Mouse (Mus musculus) cortical plate, adult 2 months (tissue): ENCODE measurements around the gene Nmnat2. TPM values are rescaled to one million over a fixed set of nuclear protein-coding genes. Genes with fewer than 3 reads are reported as not detected.

Experiments
- H3K27ac ChIP-seq: fragments of 200-500 bp; 2 replicates; pipeline ENCODE4 v1.5.1; 2012; ENCODE audit warnings: low read length, control low read depth, inconsistent platforms; ENCODE audit not compliant: insufficient read depth
- H3K4me1 ChIP-seq: fragments of 200-500 bp; 2 replicates; pipeline ENCODE4 v1.6.1; 2011; ENCODE audit warnings: low read length; ENCODE audit not compliant: control insufficient read depth, insufficient read depth
- H3K4me3 ChIP-seq: fragments of 200-500 bp; 2 replicates; pipeline ENCODE4 v1.5.1; 2011; ENCODE audit warnings: mild to moderate bottlenecking, low read length, control low read depth; ENCODE audit not compliant: insufficient read depth
- CTCF ChIP-seq: fragments of 200-500 bp; IDR thresholded peaks from 2 replicates; pipeline ENCODE4 v1.5.1; 2011; ENCODE audit warnings: mild to moderate bottlenecking, control low read depth, low read length; ENCODE audit not compliant: insufficient read depth; ENCODE audit errors: extremely low read depth
- POLR2A ChIP-seq: fragments of 200-500 bp; IDR thresholded peaks from 2 replicates; pipeline ENCODE4 v1.6.1; 2011; ENCODE audit warnings: mild to moderate bottlenecking, low read length, control low read depth; ENCODE audit not compliant: insufficient read depth; ENCODE audit errors: extremely low read depth
- polyA plus RNA-seq: library from polyadenylated mRNA; depleted of rRNA; stranded (reverse); fragments of >200 nt; gene quantifications from 2 replicates; pipeline ENCODE4 v1.2.3, GENCODE M21; 2012

The Nmnat2 gene
- polyA plus RNA-seq, 1 experiment, result 84.2 TPM

- no peak overlapping the region for H3K27ac ChIP-seq
- no peak overlapping the region for H3K4me3 ChIP-seq
- H3K4me1 ChIP-seq, result peaks cover 14% of the 10 kb centered on the region
- no peak for TF ChIP-seq POLR2A
- TF ChIP-seq CTCF, result no peak
Observed at GRCm38 (mm10) chr1:153014431-153015186, 59.8 kb downstream of the Nmnat2 start.

DNA sequence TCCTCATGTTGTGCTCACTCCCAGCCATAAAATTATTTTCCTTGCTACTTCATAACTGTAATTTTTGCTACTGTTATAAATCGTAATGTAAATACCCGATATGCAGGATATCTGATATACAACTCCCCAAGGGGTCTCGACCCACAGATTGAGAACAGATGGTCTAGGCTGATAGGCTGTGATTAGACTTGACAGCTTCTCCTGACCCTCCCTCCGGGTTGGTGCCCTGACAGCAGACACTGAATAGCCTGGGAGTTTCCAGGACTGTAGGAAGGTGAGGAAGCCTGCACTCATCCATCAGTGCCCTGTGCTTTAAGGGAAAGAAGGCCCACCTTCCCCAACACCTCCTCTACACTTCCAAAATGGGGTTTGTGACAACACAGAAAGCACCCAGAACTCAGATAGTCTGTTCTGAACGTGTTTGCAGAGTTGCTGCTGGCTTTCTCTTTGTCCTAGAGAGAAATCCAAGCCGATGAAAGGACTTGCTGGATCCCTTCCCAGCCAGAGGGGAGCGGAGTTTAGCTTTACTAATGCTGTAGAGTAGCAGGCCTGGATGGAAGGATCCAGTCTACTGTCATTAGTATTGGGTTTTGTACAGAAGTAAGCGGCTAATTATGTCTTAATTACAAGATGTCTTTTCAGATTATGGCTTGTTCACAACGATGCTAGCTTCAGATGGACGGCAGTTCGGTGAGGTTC lies 61.8 kb downstream of the Nmnat2 start:
- TF ChIP-seq POLR2A (no peak), CTCF (no peak)
- H3K27ac ChIP-seq, result no peak overlapping the region
- peaks cover 7% of the 10 kb centered on the region for H3K4me1 ChIP-seq
- H3K4me3 ChIP-seq, result no peak overlapping the region

GRCm38 (mm10) chr1:153019128-153019527 lies 64.3 kb downstream of the Nmnat2 start:
- H3K4me1 ChIP-seq, result peaks cover 6% of the 10 kb centered on the region
- TF ChIP-seq CTCF (no peak), POLR2A (no peak)
- no peak overlapping the region for H3K4me3 ChIP-seq
- no peak overlapping the region for H3K27ac ChIP-seq

DNA sequence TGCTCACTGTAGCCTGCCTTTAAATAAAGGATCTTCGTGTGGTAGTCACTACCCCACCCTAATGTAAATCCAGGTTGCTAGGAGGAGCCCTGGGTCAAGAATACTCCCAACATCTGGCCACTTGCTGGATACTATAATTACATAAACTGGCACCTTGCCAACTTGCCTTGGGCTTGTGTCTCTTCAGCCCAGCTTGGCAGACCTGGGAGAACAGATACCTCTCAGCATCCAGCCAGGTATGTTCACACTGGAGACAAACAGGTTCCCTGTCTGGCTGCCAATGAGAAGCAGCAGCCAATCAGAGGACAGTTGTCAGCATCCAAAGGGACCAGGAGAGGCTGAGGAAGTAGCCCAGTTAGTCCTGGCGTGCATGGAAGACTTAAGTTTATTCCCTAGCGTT lies 64.8 kb downstream of the Nmnat2 start:
- Histone ChIP-seq H3K27ac (no peak overlapping the region), H3K4me1 (peaks cover 2% of the 10 kb centered on the region), H3K4me3 (no peak overlapping the region)
- TF ChIP-seq CTCF, result no peak

DNA sequence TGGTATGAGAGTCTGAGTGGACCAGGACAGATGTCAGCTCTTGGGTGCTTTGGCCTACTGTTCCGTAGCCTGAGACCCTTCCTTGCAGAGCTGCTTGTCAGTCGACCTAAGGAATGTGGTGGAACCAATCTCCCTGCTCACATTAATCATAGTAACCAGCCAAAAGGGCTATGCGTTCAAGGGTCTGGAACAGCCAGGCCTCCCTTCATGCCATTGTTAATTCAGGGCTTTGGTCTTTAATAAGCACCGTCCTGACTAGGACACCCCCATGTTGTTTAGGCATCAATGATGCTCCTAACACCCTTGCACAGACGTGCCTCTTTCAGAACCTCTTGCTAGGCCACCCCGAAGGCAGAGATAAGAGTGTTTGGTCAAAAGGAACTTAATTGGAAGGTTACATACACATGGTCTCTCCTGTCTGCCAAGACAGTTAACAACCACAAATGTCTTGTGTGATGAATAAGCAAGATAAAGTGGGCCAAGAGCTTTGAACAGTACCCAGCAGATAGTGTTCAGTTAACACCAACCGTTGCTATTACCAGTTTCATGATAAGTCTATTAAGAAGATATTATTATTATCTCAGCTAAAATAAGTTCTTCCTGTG lies 66.3 kb downstream of the Nmnat2 start:
- H3K4me1 ChIP-seq, result no peaks in the 10 kb centered on the region

DNA sequence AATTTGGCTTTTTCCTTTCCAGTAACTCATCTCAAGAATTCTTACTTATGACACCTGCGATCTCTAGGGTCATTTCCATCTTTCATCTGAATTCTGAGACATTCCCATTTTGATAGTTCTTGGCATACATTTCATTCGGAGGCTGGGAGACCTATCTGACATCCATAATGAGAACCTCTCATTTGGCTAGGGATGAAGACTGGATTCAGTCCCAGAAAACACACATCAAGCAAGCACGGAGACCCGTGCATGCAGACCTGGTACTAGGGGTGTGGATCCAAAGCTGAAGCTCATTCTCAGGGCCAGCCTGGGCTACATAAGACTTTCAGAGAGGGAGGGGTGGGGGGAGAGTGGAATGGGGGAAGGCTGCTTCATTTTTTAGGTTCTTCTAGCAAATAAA lies 68.2 kb downstream of the Nmnat2 start:
- Histone ChIP-seq H3K27ac (no peak overlapping the region), H3K4me1 (no peaks in the 10 kb centered on the region), H3K4me3 (no peak overlapping the region)
- TF ChIP-seq CTCF (no peak), POLR2A (no peak)

More for the DNA sequence above, 66.3 kb downstream of the Nmnat2 start:
- Histone ChIP-seq H3K4me3 (no peak overlapping the region), H3K27ac (no peak overlapping the region)
- TF ChIP-seq CTCF, result no peak
- TF ChIP-seq POLR2A, result no peak

GRCm38 (mm10) chr1:153023875-153024274 lies 69.1 kb downstream of the Nmnat2 start:
- no peak overlapping the region for H3K27ac ChIP-seq

GRCm38 (mm10) chr1:153024453-153024852 lies 69.7 kb downstream of the Nmnat2 start:
- no peak overlapping the region for H3K27ac ChIP-seq
- H3K4me1 ChIP-seq, result no peaks in the 10 kb centered on the region
- H3K4me3 ChIP-seq, result no peak overlapping the region
- TF ChIP-seq CTCF, result no peak
- TF ChIP-seq POLR2A, result no peak

More at GRCm38 (mm10) chr1:153023875-153024274, 69.1 kb downstream of the Nmnat2 start:
- no peak overlapping the region for H3K4me3 ChIP-seq
- TF ChIP-seq POLR2A (no peak), CTCF (no peak)
- H3K4me1 ChIP-seq, result no peaks in the 10 kb centered on the region

- no peak overlapping the region for H3K4me3 ChIP-seq
- peaks cover 3% of the 10 kb centered on the region; the same call in 1 of the 2 replicates for H3K4me1 ChIP-seq
- H3K27ac ChIP-seq, result no peak overlapping the region
- no peak for TF ChIP-seq POLR2A
Observed at GRCm38 (mm10) chr1:153031345-153031744, 76.6 kb downstream of the Nmnat2 start.

- TF ChIP-seq POLR2A (no peak), CTCF (no peak)
- peaks cover 3% of the 10 kb centered on the region; the same call in 1 of the 2 replicates for H3K4me1 ChIP-seq
- H3K27ac ChIP-seq, result no peak overlapping the region
- no peak overlapping the region for H3K4me3 ChIP-seq
Observed at GRCm38 (mm10) chr1:153031954-153032353, 77.2 kb downstream of the Nmnat2 start.
